Mouse (Mus musculus) embryonic facial prominence, embryonic 13.5 days (tissue): ENCODE data around the gene Adgrg3. TPM values are rescaled to one million over a fixed set of nuclear protein-coding genes. Genes with fewer than 3 reads are reported as not detected.

ENCODE experiments used
- ATAC-seq: fragments of 200-750 bp; cut with Nextera tagmentation; 2 replicates; pipeline ENCODE4 v1.8.0; 2017; ENCODE audit warnings: low read depth; ENCODE audit not compliant: insufficient number of reproducible peaks, insufficient read depth, low FRiP score, low TSS enrichment
- H3K27ac ChIP-seq: fragments of 300-500 bp; sonication (generic); 2 replicates; pipeline ENCODE4 v1.5.1; 2015; ENCODE audit warnings: moderate library complexity, mild to moderate bottlenecking, inconsistent platforms
- H3K27me3 ChIP-seq: fragments of 300-500 bp; sonication (generic); 2 replicates; pipeline ENCODE4 v1.6.1; 2015; ENCODE audit warnings: mild to moderate bottlenecking, inconsistent platforms
- H3K36me3 ChIP-seq: fragments of 300-500 bp; sonication (generic); 2 replicates; pipeline ENCODE4 v1.6.1; 2015; ENCODE audit warnings: mild to moderate bottlenecking, inconsistent platforms
- H3K4me1 ChIP-seq: fragments of 300-500 bp; sonication (generic); 2 replicates; pipeline ENCODE4 v1.6.1; 2015; ENCODE audit warnings: inconsistent platforms
- H3K4me2 ChIP-seq: fragments of 300-500 bp; sonication (generic); 2 replicates; pipeline ENCODE4 v1.6.1; 2015; ENCODE audit warnings: moderate library complexity, mild to moderate bottlenecking, inconsistent platforms
- H3K4me3 ChIP-seq: fragments of 300-500 bp; sonication (generic); 2 replicates; pipeline ENCODE4 v1.5.1; 2015; ENCODE audit warnings: mild to moderate bottlenecking, inconsistent platforms
- H3K9ac ChIP-seq: fragments of 300-500 bp; sonication (generic); 2 replicates; pipeline ENCODE4 v1.6.1; 2015; ENCODE audit warnings: mild to moderate bottlenecking, inconsistent platforms
- H3K9me3 ChIP-seq: fragments of 300-500 bp; sonication (generic); 2 replicates; pipeline ENCODE4 v1.6.1; 2016; ENCODE audit warnings: inconsistent platforms
- WGBS: fragments of 180-500 bp; shearing (Covaris S2); methylation state at CpG from one replicate; pipeline ENCODE4 v1.1.7; 2015; ENCODE audit warnings: mixed read lengths; 5-methylcytosine and 5-hydroxymethylcytosine counted together
- polyA plus RNA-seq: library from polyadenylated mRNA; unstranded; fragments of >200 nt; fragmentation: Nextera tagmentation; extraction: Ambion mirVana; gene quantifications from 2 replicates; pipeline ENCODE4 v1.2.1, GENCODE M21; 2015

The Adgrg3 gene
- polyA plus RNA-seq, 1 experiment from 2014 or later: 2.8 TPM

DNA sequence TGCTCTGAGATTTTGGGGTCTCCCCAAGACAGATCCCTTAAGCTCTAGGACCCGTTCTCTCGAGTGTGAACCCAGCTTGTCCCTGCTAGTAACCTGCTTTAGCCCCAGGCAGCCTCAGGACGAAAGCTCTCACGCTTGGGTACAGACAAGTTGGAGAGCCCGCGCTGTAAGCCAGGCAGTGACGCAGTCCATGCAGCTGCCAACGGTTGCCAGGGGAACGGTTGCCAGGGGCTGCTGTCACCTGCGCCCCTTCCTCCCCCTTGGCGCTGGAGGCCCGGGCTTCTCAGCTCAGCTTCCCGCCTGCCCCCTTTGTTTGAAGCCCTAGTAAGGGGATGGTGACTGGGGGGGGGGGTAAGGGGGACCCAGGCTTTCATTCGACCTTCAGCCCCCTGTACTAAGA, 23.5 kb upstream of the Adgrg3 start:
- H3K4me1 ChIP-seq: peaks cover 43% of the 10 kb centered on the region
- no peaks in the 10 kb centered on the region for H3K9me3 ChIP-seq
- no peaks in the 10 kb centered on the region for H3K36me3 ChIP-seq
- peak overlapping the region; percentile 25 for H3K4me2 ChIP-seq
- H3K27me3 ChIP-seq: no peaks in the 10 kb centered on the region
- 0 out of 2 replicates have a peak overlapping the region, but pooled peaks have one; percentile 17 for H3K9ac ChIP-seq
- 0 out of 2 replicates have a peak, but pooled peaks have one; percentile 68 for ATAC-seq
- 2% methylated on average over 14 of the region's 14 CpGs for WGBS
- H3K27ac ChIP-seq: 0 out of 2 replicates have a peak overlapping the region, but pooled peaks have one; percentile 22
- no peak overlapping the region for H3K4me3 ChIP-seq

DNA sequence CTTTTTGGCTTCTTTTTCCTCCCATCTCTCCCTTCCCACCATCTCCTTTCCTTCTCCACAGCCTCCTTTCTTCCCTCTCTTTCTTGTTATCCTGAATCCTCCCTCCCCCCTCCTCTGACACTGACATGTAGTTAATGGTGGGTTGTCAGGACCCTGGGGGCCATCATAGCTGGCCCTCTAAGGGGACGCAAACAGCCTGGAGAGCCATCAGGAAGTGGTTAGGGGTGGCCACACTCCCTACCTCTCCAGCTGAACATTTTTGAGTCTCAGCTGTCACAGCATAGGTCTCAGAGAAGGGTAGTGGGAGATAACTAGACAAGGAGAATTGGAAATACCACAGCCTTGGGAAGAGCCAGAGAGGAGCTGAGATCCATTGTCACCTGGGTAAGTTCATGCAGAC, 23.0 kb upstream of the Adgrg3 start:
- Histone ChIP-seq H3K9me3 (no peaks in the 10 kb centered on the region), H3K27me3 (no peaks in the 10 kb centered on the region), H3K36me3 (no peaks in the 10 kb centered on the region), H3K4me3 (no peak overlapping the region), H3K9ac (no peak overlapping the region), H3K27ac (peak overlapping the region; percentile 22; the same call in 1 of the 2 replicates), H3K4me1 (peaks cover 43% of the 10 kb centered on the region), H3K4me2 (peak overlapping the region; percentile 25)
- WGBS: 29% methylated on average over 1 of the region's 1 CpGs
- no peak for ATAC-seq

DNA sequence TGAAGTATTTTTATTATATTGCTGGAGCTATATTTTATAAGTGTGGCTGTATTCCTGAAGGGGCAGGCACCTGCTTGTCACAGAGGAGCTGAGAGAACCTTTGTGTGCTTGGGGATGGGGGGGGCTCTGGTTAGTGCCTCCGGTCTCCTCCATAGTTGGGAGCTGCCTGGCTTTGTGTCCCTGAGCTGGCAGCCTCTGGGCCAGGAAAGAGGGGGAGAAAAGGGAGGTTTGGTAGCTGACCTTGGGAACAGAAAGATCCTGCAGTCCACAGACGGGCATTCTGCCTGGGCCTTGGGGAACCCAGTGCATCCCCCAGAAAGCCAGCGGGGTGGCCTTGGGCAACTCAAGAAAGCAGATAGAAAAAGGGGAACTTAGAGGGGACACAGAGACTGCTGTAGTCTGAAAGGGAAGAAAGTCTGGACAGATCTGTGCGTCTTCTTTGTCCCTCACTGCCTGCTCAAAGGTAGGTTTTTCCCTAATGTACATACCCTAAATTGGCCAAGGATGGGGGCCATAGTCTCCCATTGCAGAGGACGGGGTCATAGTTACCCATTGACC, 22.1 kb upstream of the Adgrg3 start:
- ATAC-seq: no peak
- Histone ChIP-seq H3K27me3 (no peaks in the 10 kb centered on the region), H3K9me3 (no peaks in the 10 kb centered on the region), H3K9ac (no peak overlapping the region), H3K4me1 (peaks cover 47% of the 10 kb centered on the region), H3K4me3 (no peak overlapping the region), H3K27ac (no peak overlapping the region), H3K36me3 (no peaks in the 10 kb centered on the region), H3K4me2 (no peak overlapping the region)
- WGBS: 76% methylated on average over 5 of the region's 5 CpGs

DNA sequence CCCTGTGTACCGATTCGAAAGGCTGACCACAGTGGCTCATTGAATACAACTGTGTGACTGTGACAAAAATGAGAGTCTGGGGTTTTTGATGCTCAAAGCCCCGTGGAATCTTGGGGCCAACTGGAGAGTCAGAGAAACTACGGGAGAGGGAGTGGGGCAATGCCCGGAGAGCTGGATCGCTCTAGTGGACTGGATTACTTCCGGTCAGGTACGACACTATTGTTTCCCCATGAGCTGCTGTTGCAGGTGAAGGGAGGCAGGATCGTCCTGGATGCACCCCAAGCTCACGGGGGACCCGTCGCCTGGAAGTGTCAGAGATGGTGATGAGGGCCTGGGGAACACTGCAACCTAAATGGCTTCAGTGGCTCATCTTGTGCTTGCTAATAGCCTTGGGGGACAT, 21.5 kb upstream of the Adgrg3 start:
- Histone ChIP-seq H3K27ac (no peak overlapping the region), H3K27me3 (no peaks in the 10 kb centered on the region), H3K36me3 (no peaks in the 10 kb centered on the region), H3K9me3 (no peaks in the 10 kb centered on the region), H3K9ac (no peak overlapping the region), H3K4me2 (no peak overlapping the region), H3K4me1 (peaks cover 45% of the 10 kb centered on the region), H3K4me3 (no peak overlapping the region)
- 66% methylated on average over 12 of the region's 12 CpGs for WGBS
- ATAC-seq: no peak

DNA sequence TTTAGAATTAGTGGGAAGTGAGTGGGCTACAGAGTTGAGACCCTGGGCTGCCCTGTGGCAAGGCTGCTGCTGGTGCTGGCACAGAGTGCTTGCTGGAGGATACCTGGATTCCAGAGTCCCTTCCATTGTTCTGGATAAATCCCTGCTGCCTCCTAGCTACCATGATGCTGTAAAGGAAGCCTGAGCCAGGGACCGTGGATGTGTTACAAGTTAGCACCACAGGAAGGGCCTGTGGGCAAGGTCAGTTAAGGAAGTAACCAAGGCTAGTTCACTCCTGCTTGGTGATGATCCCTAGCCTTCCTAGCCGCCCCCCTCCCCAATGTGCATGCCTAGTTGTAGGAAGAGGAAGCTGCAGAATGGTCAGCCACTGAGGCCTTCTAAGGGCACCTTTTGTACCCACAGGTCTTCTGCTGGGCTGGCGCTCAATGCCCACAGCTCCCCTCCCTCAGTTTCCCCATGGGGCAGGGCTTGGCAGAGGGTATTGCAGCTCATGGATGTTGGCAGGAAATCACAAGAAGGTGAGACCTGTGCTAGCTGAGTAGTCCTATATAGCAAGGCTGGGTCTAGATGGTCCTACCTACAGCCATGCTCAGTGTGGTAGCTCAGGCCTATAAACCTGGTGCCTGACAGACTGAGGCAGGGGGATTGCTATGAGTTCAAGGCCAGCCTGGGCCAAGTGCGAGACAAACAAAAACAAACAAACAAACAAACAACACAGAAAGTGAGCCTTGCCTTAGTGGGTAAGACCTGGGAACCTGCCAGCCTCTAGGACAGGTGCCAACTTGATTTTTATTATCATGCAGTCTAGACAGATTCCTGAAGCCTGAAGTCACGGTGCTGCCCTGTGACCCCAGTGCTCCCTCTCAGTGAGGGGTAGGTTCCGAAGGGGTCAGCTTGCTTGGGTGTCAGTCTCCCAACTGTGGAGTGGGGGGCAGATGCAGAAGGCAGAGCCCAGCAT, 20.3 kb upstream of the Adgrg3 start:
- Histone ChIP-seq H3K4me2 (no peak overlapping the region), H3K9ac (no peak overlapping the region), H3K4me1 (peaks cover 34% of the 10 kb centered on the region), H3K4me3 (no peak overlapping the region), H3K27ac (no peak overlapping the region), H3K27me3 (no peaks in the 10 kb centered on the region), H3K9me3 (no peaks in the 10 kb centered on the region), H3K36me3 (no peaks in the 10 kb centered on the region)
- no peak for ATAC-seq
- WGBS: 55% methylated on average over 6 of the region's 6 CpGs

DNA sequence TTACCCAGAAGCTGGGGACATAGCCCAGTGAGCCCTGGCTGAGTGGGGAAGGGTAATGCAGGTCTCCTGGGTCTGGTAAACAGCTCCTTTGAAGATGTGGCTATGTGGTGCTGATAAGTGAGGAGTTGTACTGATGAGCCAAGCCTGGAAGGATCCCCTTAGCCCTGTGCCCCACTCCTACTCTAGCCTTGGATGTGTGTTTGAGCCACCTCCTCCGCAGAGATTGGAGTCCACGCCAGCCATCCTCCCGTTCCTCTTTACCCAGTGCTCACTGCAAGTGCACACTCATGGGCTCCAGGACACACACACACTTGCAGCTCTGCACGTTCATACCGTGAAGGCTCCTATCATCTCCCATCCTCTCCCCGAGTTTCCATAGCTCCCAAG, 19.6 kb upstream of the Adgrg3 start:
- H3K4me1 ChIP-seq: peaks cover 29% of the 10 kb centered on the region

DNA sequence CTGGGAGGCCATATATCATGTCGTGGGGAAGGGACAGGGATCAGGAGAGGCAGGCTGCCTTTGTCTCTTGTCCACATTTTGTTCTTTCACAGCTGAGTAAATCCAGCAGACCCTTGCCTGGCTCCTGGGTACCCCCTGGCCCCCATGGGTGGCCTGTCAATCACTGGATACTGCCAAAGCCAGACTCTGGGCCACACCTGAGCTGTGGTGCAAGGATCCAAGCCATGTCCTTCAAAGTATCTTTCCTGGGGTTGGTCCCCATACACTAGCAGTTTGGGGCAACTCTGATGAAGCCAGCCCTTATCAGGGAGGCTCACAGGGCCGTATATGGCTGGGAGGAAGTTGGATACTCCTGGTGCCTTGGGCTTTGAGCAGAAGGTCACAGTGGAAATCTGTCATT, 19.1 kb upstream of the Adgrg3 start:
- Histone ChIP-seq H3K27ac (no peak overlapping the region), H3K4me2 (no peak overlapping the region), H3K9me3 (no peaks in the 10 kb centered on the region), H3K4me1 (peaks cover 26% of the 10 kb centered on the region), H3K4me3 (no peak overlapping the region), H3K36me3 (no peaks in the 10 kb centered on the region), H3K9ac (no peak overlapping the region), H3K27me3 (no peaks in the 10 kb centered on the region; the same call in 1 of the 2 replicates)
- WGBS: 56% methylated on average over 2 of the region's 2 CpGs
- ATAC-seq: no peak

More for the DNA sequence above, 19.6 kb upstream of the Adgrg3 start:
- ATAC-seq: no peak
- H3K4me3 ChIP-seq: no peak overlapping the region
- WGBS: 83% methylated on average over 6 of the region's 6 CpGs
- no peaks in the 10 kb centered on the region for H3K27me3 ChIP-seq
- H3K27ac ChIP-seq: no peak overlapping the region
- H3K9ac ChIP-seq: no peak overlapping the region
- no peaks in the 10 kb centered on the region for H3K36me3 ChIP-seq
- no peak overlapping the region for H3K4me2 ChIP-seq
- no peaks in the 10 kb centered on the region for H3K9me3 ChIP-seq

DNA sequence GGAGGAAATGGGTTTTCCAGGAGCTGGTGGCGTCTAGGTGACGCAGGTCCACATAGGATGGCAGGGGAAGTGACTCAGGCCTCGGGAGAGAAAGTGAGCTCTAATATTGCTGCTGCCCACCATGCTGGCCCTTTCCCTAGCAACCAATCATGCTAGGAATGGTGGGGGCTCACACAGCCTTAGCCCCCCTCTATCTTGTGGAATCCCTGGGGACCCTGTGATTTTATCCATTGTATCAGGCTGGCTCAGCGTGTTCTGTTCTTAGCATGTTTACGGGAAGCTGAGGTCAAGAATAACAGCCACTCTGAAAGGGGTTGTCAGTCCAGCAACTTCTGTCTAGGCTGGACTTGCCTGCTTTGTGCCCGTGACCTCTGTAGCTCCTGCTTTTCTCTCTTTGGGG, 18.5 kb upstream of the Adgrg3 start:
- no peak for ATAC-seq
- Histone ChIP-seq H3K27ac (no peak overlapping the region), H3K36me3 (no peaks in the 10 kb centered on the region), H3K4me3 (no peak overlapping the region), H3K27me3 (no peaks in the 10 kb centered on the region; the same call in 1 of the 2 replicates), H3K4me1 (peaks cover 20% of the 10 kb centered on the region), H3K9ac (no peak overlapping the region), H3K9me3 (no peaks in the 10 kb centered on the region), H3K4me2 (no peak overlapping the region)
- WGBS: 68% methylated on average over 6 of the region's 6 CpGs

DNA sequence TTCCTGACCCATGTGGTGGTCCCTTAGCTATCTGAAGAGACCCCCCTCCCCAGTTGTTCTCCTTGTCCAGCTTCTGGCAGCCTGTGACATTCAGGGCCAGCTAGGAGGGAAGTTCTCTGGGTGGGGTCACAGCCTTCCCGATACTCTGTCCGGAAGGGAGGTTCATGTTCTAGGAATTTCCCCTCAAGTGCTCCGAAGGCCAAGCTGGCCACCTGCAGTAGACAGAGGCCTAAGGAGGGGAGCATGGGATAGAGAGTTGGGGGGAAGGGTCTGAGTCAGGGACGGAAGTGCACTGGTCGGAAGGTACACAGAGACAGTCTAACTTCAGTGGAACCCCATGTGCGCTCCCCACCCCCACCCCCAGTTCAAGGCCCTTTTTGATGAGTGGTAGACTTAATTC, 17.5 kb upstream of the Adgrg3 start:
- ATAC-seq: no peak
- 71% methylated on average over 6 of the region's 6 CpGs for WGBS
- H3K4me3 ChIP-seq: no peak overlapping the region

DNA sequence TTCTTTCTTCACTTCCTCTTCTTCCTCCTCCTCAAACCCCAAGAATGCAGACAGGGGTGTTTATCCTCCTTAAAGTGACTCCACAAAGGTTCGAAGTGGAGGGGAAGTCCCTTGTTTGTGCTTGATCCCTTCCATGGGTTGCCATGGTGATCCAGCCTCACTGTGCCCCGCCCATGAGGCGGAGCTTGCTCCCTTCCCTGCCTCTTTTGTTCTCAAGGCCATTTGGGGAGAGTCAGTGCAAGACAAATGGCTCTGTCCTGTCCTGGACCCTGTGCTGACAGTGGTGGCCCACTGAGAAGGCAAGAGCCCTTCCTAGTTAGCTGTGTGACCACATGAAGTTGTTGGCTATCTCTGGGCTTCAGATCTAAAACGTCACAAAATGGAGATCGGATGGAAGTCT, 16.8 kb upstream of the Adgrg3 start:
- Histone ChIP-seq H3K27me3 (no peaks in the 10 kb centered on the region; the same call in 1 of the 2 replicates), H3K4me2 (no peak overlapping the region), H3K4me1 (peaks cover 11% of the 10 kb centered on the region), H3K27ac (0 out of 2 replicates have a peak overlapping the region, but pooled peaks have one; percentile 23), H3K9me3 (no peaks in the 10 kb centered on the region), H3K4me3 (no peak overlapping the region), H3K9ac (no peak overlapping the region), H3K36me3 (no peaks in the 10 kb centered on the region)
- ATAC-seq: no peak
- WGBS: 25% methylated on average over 5 of the region's 5 CpGs

More for the DNA sequence above, 17.5 kb upstream of the Adgrg3 start:
- H3K4me2 ChIP-seq: no peak overlapping the region
- peaks cover 14% of the 10 kb centered on the region for H3K4me1 ChIP-seq
- no peaks in the 10 kb centered on the region; the same call in 1 of the 2 replicates for H3K27me3 ChIP-seq
- no peaks in the 10 kb centered on the region for H3K36me3 ChIP-seq
- no peaks in the 10 kb centered on the region for H3K9me3 ChIP-seq
- H3K9ac ChIP-seq: no peak overlapping the region
- no peak overlapping the region for H3K27ac ChIP-seq

DNA sequence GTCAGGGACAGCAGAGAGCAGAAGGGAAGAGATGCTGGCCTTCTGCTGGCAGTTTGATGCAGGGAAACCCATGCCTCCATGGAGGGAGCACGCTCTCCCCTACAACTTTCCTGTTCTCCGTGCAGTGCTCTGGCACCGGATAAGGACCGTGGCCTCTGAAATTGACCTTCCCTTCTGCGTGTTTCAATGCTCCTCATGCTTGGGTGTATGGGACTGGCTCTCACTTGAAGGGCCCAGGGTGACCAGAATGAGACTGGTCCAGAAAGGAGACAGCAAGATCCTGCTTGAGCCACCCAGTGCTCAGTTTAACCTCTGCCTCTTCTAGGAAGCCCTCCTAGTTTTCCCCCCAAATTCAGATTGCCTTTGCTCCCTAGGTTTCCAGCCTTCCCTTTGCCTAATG, 16.3 kb upstream of the Adgrg3 start:
- WGBS: 74% methylated on average over 5 of the region's 5 CpGs
- Histone ChIP-seq H3K27me3 (no peaks in the 10 kb centered on the region; the same call in 1 of the 2 replicates), H3K4me2 (no peak overlapping the region), H3K27ac (0 out of 2 replicates have a peak overlapping the region, but pooled peaks have one; percentile 23), H3K36me3 (no peaks in the 10 kb centered on the region), H3K9me3 (no peaks in the 10 kb centered on the region), H3K9ac (no peak overlapping the region), H3K4me1 (peaks cover 11% of the 10 kb centered on the region), H3K4me3 (no peak overlapping the region)
- no peak for ATAC-seq
